Mouse (Mus musculus) mouse embryonic stem cell (cell line): ENCODE results near the gene A230072I06Rik.

Experiments used
- in situ Hi-C, 2 experiments: fragments of 300-500 bp; cut with MboI; formaldehyde crosslinking; loops; 1 replicate in 1 of 2; 3 replicates in 1 of 2; pipeline ENCODE4 v1.14.3; 2019 to 2020; ENCODE audit warnings: low sequenced_read_pairs in 2 of 2, low pct_unique_long_range_greater_than_20kb in 1 of 2, mixed read lengths in 1 of 2; ENCODE audit not compliant: unreplicated experiment in 1 of 2

A230072I06Rik gene

GRCm38 (mm10) chr8:12278663-12279312 lies at the start of gene A230072I06Rik:
TSS of gene A230072I06Rik (plus strand) at chr8:12278819.
- in situ Hi-C loops = no loop called here

GRCm38 (mm10) chr8:12234039-12234438 lies 44.6 kb upstream of the A230072I06Rik start:
- in situ Hi-C loops = no loop called here

GRCm38 (mm10) chr8:12238775-12239174 lies 39.8 kb upstream of the A230072I06Rik start:
- in situ Hi-C loops = no loop called here

GRCm38 (mm10) chr8:12240143-12240542 lies 38.5 kb upstream of the A230072I06Rik start:
- in situ Hi-C loops = no loop called here

GRCm38 (mm10) chr8:12243746-12244145 lies 34.9 kb upstream of the A230072I06Rik start:
- in situ Hi-C loops = no loop called here

- in situ Hi-C loops = no loop called here
These were observed 18.7 kb upstream of the A230072I06Rik start for GRCm38 (mm10) chr8:12259890-12260289.

GRCm38 (mm10) chr8:12260476-12261029 lies 18.1 kb upstream of the A230072I06Rik start:
- in situ Hi-C loops = no loop called here

GRCm38 (mm10) chr8:12261556-12261955 lies 17.1 kb upstream of the A230072I06Rik start:
- in situ Hi-C loops = no loop called here

GRCm38 (mm10) chr8:12264996-12265395 lies 13.6 kb upstream of the A230072I06Rik start:
- in situ Hi-C loops = no loop called here

- in situ Hi-C loops = no loop called here
These were observed 10.8 kb upstream of the A230072I06Rik start for GRCm38 (mm10) chr8:12267863-12268262.

- in situ Hi-C loops = no loop called here
These were observed 10.3 kb upstream of the A230072I06Rik start for GRCm38 (mm10) chr8:12268306-12268829.

GRCm38 (mm10) chr8:12279482-12280192 lies 1.0 kb downstream of the A230072I06Rik start:
- in situ Hi-C loops = no loop called here

- in situ Hi-C loops = no loop called here
These were observed 3.5 kb downstream of the A230072I06Rik start for GRCm38 (mm10) chr8:12282128-12282527.

- in situ Hi-C loops = no loop called here
These were observed 11.9 kb downstream of the A230072I06Rik start for GRCm38 (mm10) chr8:12290551-12290950.

- in situ Hi-C loops = no loop called here
These were observed 19.8 kb downstream of the A230072I06Rik start for GRCm38 (mm10) chr8:12298326-12298950.

GRCm38 (mm10) chr8:12301998-12302397 lies 23.4 kb downstream of the A230072I06Rik start:
- in situ Hi-C loops = no loop called here

GRCm38 (mm10) chr8:12312975-12313734 lies 34.5 kb downstream of the A230072I06Rik start:
- in situ Hi-C loops = no loop called here

- in situ Hi-C loops = no loop called here
These were observed 35.6 kb downstream of the A230072I06Rik start for GRCm38 (mm10) chr8:12314258-12314657.
